Mouse (Mus musculus) megakaryocyte, embryonic 14.5 days (primary cell): Measurements from ENCODE around the gene Natd1.

Experiments used
- FLI1 ChIP-seq: IDR thresholded peaks from 2 replicates; pipeline ENCODE4 v1.6.1; 2012; ENCODE audit warnings: low read length, inconsistent platforms, mixed read lengths
- GATA1 ChIP-seq: IDR thresholded peaks from 3 replicates; pipeline ENCODE4 v1.6.1; 2012; ENCODE audit warnings: mixed read lengths, low read length, inconsistent platforms, borderline replicate concordance

DNA sequence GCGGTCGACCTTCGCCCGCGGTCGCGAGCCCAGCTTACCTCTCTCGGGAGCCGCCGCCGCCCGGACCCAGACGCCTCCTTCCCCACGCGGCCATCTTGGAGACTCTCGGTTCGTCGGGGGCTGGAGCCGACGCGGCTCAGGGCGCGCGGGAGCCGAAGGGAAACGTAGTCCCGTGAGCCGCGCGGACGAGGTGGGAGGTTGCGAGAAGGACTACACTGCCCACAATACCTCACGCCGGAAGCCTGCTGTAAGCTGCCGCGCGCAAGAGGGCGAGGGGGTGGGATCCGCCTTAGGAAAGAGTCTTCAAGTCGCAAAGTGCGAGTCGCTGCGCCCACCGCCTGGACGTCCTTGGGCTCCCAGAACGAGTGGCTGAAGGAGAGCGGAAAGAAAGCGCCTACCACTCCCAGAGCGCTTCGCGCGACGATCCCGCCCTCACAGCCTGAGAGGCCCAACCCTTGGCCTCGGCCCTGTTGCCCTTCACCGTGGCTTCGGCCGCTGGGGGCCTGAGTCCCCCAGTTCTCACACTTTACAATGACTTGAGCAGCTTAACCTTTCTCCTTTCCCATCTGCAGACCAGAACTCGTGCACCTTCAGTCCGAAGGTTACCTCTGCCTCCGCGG lies 35.8 kb downstream of the Natd1 start, which contains the start of gene Tmem11:
- TF ChIP-seq FLI1: 0 out of 2 replicates have a peak, but pooled peaks have one; percentile 7
- no peak for TF ChIP-seq GATA1
